Mouse (Mus musculus) forebrain, embryonic 16.5 days (tissue): Measurements from ENCODE around the gene Qrich2. TPM values are rescaled to one million over a fixed set of nuclear protein-coding genes. Genes with fewer than 3 reads are reported as not detected.
"Not testable (repeated sequence)": the region's sequence is repeated elsewhere in the genome, so short reads cannot be mapped to it uniquely, and the experiment has no call there.

ENCODE experiments used
- ATAC-seq: fragments of 200-750 bp; cut with Nextera tagmentation; 2 replicates; pipeline ENCODE4 v1.8.0; 2017; ENCODE audit warnings: mild to moderate bottlenecking, moderate library complexity
- H3K27ac ChIP-seq: fragments of 300-500 bp; sonication (generic); 2 replicates; pipeline ENCODE4 v1.5.1; 2014; ENCODE audit warnings: low read length, control low read depth
- H3K27me3 ChIP-seq: fragments of 300-500 bp; sonication (generic); replicated peaks from 2 replicates; pipeline ENCODE4 v1.6.1; 2014; ENCODE audit warnings: low read length; ENCODE audit not compliant: control insufficient read depth, insufficient read depth
- H3K36me3 ChIP-seq: fragments of 300-500 bp; sonication (generic); 2 replicates; pipeline ENCODE4 v1.6.1; 2014; ENCODE audit not compliant: control insufficient read depth, insufficient read depth
- H3K4me1 ChIP-seq: fragments of 300-500 bp; sonication (generic); replicated peaks from 2 replicates; pipeline ENCODE4 v1.6.1; 2014; ENCODE audit warnings: low read length; ENCODE audit not compliant: control insufficient read depth, insufficient read depth
- H3K4me2 ChIP-seq: fragments of 300-500 bp; sonication (generic); 2 replicates; pipeline ENCODE4 v1.6.1; 2014; ENCODE audit warnings: mild to moderate bottlenecking, low read length, control low read depth
- H3K4me3 ChIP-seq: fragments of 300-500 bp; sonication (generic); replicated peaks from 2 replicates; pipeline ENCODE4 v1.5.1; 2014; ENCODE audit warnings: mild to moderate bottlenecking, low read length, control low read depth
- H3K9ac ChIP-seq: fragments of 300-500 bp; sonication (generic); replicated peaks from 2 replicates; pipeline ENCODE4 v1.6.1; 2014; ENCODE audit warnings: low read depth, low read length, control low read depth
- H3K9me3 ChIP-seq: fragments of 300-500 bp; sonication (generic); 2 replicates; pipeline ENCODE4 v1.6.1; 2016; ENCODE audit warnings: low read length; ENCODE audit not compliant: control insufficient read depth
- WGBS: fragments of 180-500 bp; shearing (Covaris S2); extraction: QIAGEN DNeasy Blood & Tissue Kit; methylation state at CpG from one replicate; pipeline ENCODE4 v1.1.7; 2014; 5-methylcytosine and 5-hydroxymethylcytosine counted together
- polyA plus RNA-seq: library from polyadenylated mRNA; unstranded; fragments of >200 nt; fragmentation: Nextera tagmentation; extraction: Ambion mirVana; gene quantifications from 2 replicates; pipeline ENCODE4 v1.2.1, GENCODE M21; 2015

Gene Qrich2
- polyA plus RNA-seq, 1 experiment from 2014 or later = 0.09 TPM

GRCm38 (mm10) chr11:116429862-116430613 is 36.0 kb downstream of the Qrich2 start:
- Histone ChIP-seq H3K4me1 (peaks cover 3% of the 10 kb centered on the region), H3K27me3 (peaks cover 4% of the 10 kb centered on the region; the same call in 1 of the 2 replicates), H3K36me3 (no peaks in the 10 kb centered on the region), H3K4me3 (no peak overlapping the region), H3K4me2 (no peak overlapping the region), H3K9ac (no peak overlapping the region), H3K9me3 (no peaks in the 10 kb centered on the region), H3K27ac (no peak overlapping the region)
- WGBS = 92% methylated on average over 9 of the region's 9 CpGs
- no peak for ATAC-seq

- no peak for ATAC-seq
- no peaks in the 10 kb centered on the region for H3K9me3 ChIP-seq
- H3K4me1 ChIP-seq = 0 out of 2 replicates have a peak, but pooled peaks cover 2% of the 10 kb centered on the region
- peaks cover 4% of the 10 kb centered on the region; the same call in 1 of the 2 replicates for H3K27me3 ChIP-seq
- no peak overlapping the region for H3K9ac ChIP-seq
- H3K4me2 ChIP-seq = no peak overlapping the region
- WGBS = 63% methylated on average over 13 of the region's 13 CpGs
- no peak overlapping the region for H3K27ac ChIP-seq
- H3K36me3 ChIP-seq = no peaks in the 10 kb centered on the region
- H3K4me3 ChIP-seq = no peak overlapping the region
Observed at GRCm38 (mm10) chr11:116428872-116429859, 36.9 kb downstream of the Qrich2 start.

- ATAC-seq = no peak
- H3K4me2 ChIP-seq = no peak overlapping the region
- H3K27ac ChIP-seq = no peak overlapping the region
- no peak overlapping the region for H3K9ac ChIP-seq
- no peaks in the 10 kb centered on the region for H3K9me3 ChIP-seq
- peaks cover 4% of the 10 kb centered on the region; the same call in 1 of the 2 replicates for H3K27me3 ChIP-seq
- 72% methylated on average over 6 of the region's 6 CpGs for WGBS
- H3K4me3 ChIP-seq = no peak overlapping the region
- H3K4me1 ChIP-seq = no peaks in the 10 kb centered on the region
- H3K36me3 ChIP-seq = no peaks in the 10 kb centered on the region
Observed at GRCm38 (mm10) chr11:116426852-116427575, 39.0 kb downstream of the Qrich2 start.

GRCm38 (mm10) chr11:116426328-116426727 is 39.7 kb downstream of the Qrich2 start:
- 89% methylated on average over 11 of the region's 11 CpGs for WGBS
- H3K4me1 ChIP-seq, H3K27ac ChIP-seq, H3K36me3 ChIP-seq, H3K4me2 ChIP-seq, H3K9me3 ChIP-seq, H3K27me3 ChIP-seq, H3K4me3 ChIP-seq, H3K9ac ChIP-seq, ATAC-seq: not testable (repeated sequence)

- ATAC-seq = no peak
- Histone ChIP-seq H3K4me3 (no peak overlapping the region), H3K27me3 (no peaks in the 10 kb centered on the region), H3K4me1 (no peaks in the 10 kb centered on the region), H3K9me3 (no peaks in the 10 kb centered on the region), H3K36me3 (no peaks in the 10 kb centered on the region), H3K27ac (no peak overlapping the region), H3K4me2 (no peak overlapping the region), H3K9ac (no peak overlapping the region)
- WGBS = 57% methylated on average over 8 of the region's 8 CpGs
Observed at GRCm38 (mm10) chr11:116424621-116425407, 41.2 kb downstream of the Qrich2 start.

GRCm38 (mm10) chr11:116423782-116424620 is 42.0 kb downstream of the Qrich2 start:
- 84% methylated on average over 10 of the region's 10 CpGs for WGBS
- H3K36me3 ChIP-seq = no peaks in the 10 kb centered on the region
- no peaks in the 10 kb centered on the region for H3K9me3 ChIP-seq
- H3K27me3 ChIP-seq = no peaks in the 10 kb centered on the region
- no peak overlapping the region for H3K4me2 ChIP-seq
- no peak overlapping the region for H3K4me3 ChIP-seq
- no peak overlapping the region for H3K9ac ChIP-seq
- no peaks in the 10 kb centered on the region for H3K4me1 ChIP-seq
- H3K27ac ChIP-seq = no peak overlapping the region
- no peak for ATAC-seq

- Histone ChIP-seq H3K36me3 (no peaks in the 10 kb centered on the region), H3K9ac (no peak overlapping the region), H3K9me3 (no peaks in the 10 kb centered on the region), H3K27me3 (no peaks in the 10 kb centered on the region), H3K4me3 (no peak overlapping the region), H3K27ac (no peak overlapping the region), H3K4me1 (no peaks in the 10 kb centered on the region), H3K4me2 (no peak overlapping the region)
- WGBS = 78% methylated on average over 6 of the region's 6 CpGs
- no peak for ATAC-seq
Observed at GRCm38 (mm10) chr11:116423214-116423613, 42.8 kb downstream of the Qrich2 start.

- ATAC-seq = no peak
- Histone ChIP-seq H3K27ac (no peak overlapping the region), H3K27me3 (no peaks in the 10 kb centered on the region), H3K4me3 (no peak overlapping the region), H3K9ac (no peak overlapping the region), H3K4me2 (no peak overlapping the region), H3K4me1 (no peaks in the 10 kb centered on the region), H3K9me3 (no peaks in the 10 kb centered on the region), H3K36me3 (no peaks in the 10 kb centered on the region)
- 77% methylated on average over 2 of the region's 2 CpGs for WGBS
Observed at GRCm38 (mm10) chr11:116422562-116422961, 43.5 kb downstream of the Qrich2 start.
